Mouse (Mus musculus): ENCODE data around the gene Pon1.

Pon1 gene

GRCm38 (mm10) chr6:5136046-5136445 lies 57.7 kb downstream of the Pon1 start:
- in situ Hi-C loops (cut with MboI, MseI): no loop called here

- in situ Hi-C loops (cut with MboI, MseI): no loop called here
Measured at GRCm38 (mm10) chr6:5134986-5135385, 58.8 kb downstream of the Pon1 start.

- in situ Hi-C loops (cut with MboI, MseI): no loop called here
Measured at GRCm38 (mm10) chr6:5129364-5130093, 64.2 kb downstream of the Pon1 start.

- in situ Hi-C loops (cut with MboI, MseI): loop anchor here (25.0 kb wide), 1 partner anchor 1508 kb away; no protein-coding TSS in a partner anchor
Measured at GRCm38 (mm10) chr6:5120229-5120628, 73.5 kb downstream of the Pon1 start.

- in situ Hi-C loops (cut with MboI, MseI): loop anchor here (10.0 to 25.0 kb wide), 2 partner anchors 705 to 1507 kb away; no protein-coding TSS in a partner anchor
Measured at GRCm38 (mm10) chr6:5119181-5119910, 74.4 kb downstream of the Pon1 start.

All from T-helper 17 cell (primary cell).